Mouse (Mus musculus) limb, embryonic 15.5 days (tissue): ENCODE measurements at regions not wholly inside any gene's neighbourhood (a gene's known extent, or its start where the extent isn't known, plus 50 kb on each side); places are given as distances from the start of the nearest gene placed in this dataset.

Source experiments
- ATAC-seq: fragments of 200-750 bp; cut with Nextera tagmentation; 2 replicates; pipeline ENCODE4 v1.8.0; 2017; ENCODE audit warnings: low read depth, moderate TSS enrichment; ENCODE audit not compliant: insufficient number of reproducible peaks, low FRiP score, low TSS enrichment
- H3K27ac ChIP-seq: fragments of 300-500 bp; sonication (generic); 2 replicates; pipeline ENCODE4 v1.5.1; 2015; ENCODE audit warnings: moderate library complexity, mild to moderate bottlenecking, inconsistent platforms
- H3K27me3 ChIP-seq: fragments of 300-500 bp; sonication (generic); 2 replicates; pipeline ENCODE4 v1.6.1; 2015; ENCODE audit warnings: inconsistent platforms
- H3K36me3 ChIP-seq: fragments of 300-500 bp; sonication (generic); 2 replicates; pipeline ENCODE4 v1.6.1; 2015; ENCODE audit warnings: inconsistent platforms
- H3K4me1 ChIP-seq: fragments of 300-500 bp; sonication (generic); 2 replicates; pipeline ENCODE4 v1.6.1; 2015; ENCODE audit warnings: inconsistent platforms
- H3K4me2 ChIP-seq: fragments of 300-500 bp; sonication (generic); 2 replicates; pipeline ENCODE4 v1.6.1; 2015; ENCODE audit warnings: mild to moderate bottlenecking, inconsistent platforms
- H3K4me3 ChIP-seq: fragments of 300-500 bp; sonication (generic); 2 replicates; pipeline ENCODE4 v1.5.1; 2015; ENCODE audit warnings: mild to moderate bottlenecking, inconsistent platforms
- H3K9ac ChIP-seq: fragments of 300-500 bp; sonication (generic); 2 replicates; pipeline ENCODE4 v1.6.1; 2015; ENCODE audit warnings: inconsistent platforms
- H3K9me3 ChIP-seq: fragments of 300-500 bp; sonication (generic); 2 replicates; pipeline ENCODE4 v1.6.1; 2016; ENCODE audit warnings: inconsistent platforms
- WGBS: fragments of 180-500 bp; shearing (Covaris S2); methylation state at CpG from one replicate; pipeline ENCODE4 v1.1.7; 2015; 5-methylcytosine and 5-hydroxymethylcytosine counted together

DNA sequence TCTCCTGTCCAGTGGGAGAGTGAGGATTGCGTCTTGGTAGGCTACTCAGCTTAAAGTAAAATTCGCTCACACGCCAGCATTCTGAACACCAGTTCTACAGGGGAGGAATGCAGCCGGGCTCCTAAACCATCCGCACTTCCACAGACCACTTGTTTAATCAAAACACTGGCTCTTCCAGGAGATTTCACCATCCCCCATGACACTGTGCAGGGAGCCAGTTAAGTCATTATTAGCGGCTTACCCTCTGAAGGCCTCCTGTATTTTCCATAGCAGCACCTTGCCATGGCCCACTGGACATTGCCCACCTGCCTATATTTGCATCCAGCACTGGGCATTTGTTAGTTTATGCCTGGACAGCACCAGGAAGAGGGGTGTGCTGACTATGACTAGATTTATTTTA lies 355.5 kb downstream of the Cdh26 start:
- no peak overlapping the region for H3K4me2 ChIP-seq
- no peak overlapping the region for H3K9ac ChIP-seq
- no peak for ATAC-seq
- no peaks in the 10 kb centered on the region for H3K9me3 ChIP-seq
- no peak overlapping the region for H3K4me3 ChIP-seq
- no peaks in the 10 kb centered on the region for H3K36me3 ChIP-seq
- no peaks in the 10 kb centered on the region for H3K27me3 ChIP-seq
- 0 out of 2 replicates have a peak, but pooled peaks cover 2% of the 10 kb centered on the region for H3K4me1 ChIP-seq
- 50% methylated on average over 6 of the region's 6 CpGs for WGBS
- H3K27ac ChIP-seq, result no peak overlapping the region

GRCm38 (mm10) chr2:178795841-178796240 lies 365.5 kb downstream of the Cdh26 start:
- Histone ChIP-seq H3K4me1 (no peaks in the 10 kb centered on the region; the same call in 1 of the 2 replicates), H3K4me3 (no peak overlapping the region), H3K36me3 (no peaks in the 10 kb centered on the region), H3K27me3 (no peaks in the 10 kb centered on the region), H3K27ac (no peak overlapping the region), H3K4me2 (no peak overlapping the region), H3K9ac (no peak overlapping the region), H3K9me3 (no peaks in the 10 kb centered on the region)
- no peak for ATAC-seq
- WGBS, result 29% methylated on average over 3 of the region's 3 CpGs

GRCm38 (mm10) chr2:178801464-178801863 lies 371.1 kb downstream of the Cdh26 start:
- Histone ChIP-seq H3K4me3 (no peak overlapping the region), H3K4me1 (no peaks in the 10 kb centered on the region; the same call in 1 of the 2 replicates), H3K27ac (no peak overlapping the region), H3K4me2 (no peak overlapping the region), H3K9ac (no peak overlapping the region), H3K27me3 (no peaks in the 10 kb centered on the region), H3K36me3 (no peaks in the 10 kb centered on the region), H3K9me3 (no peaks in the 10 kb centered on the region)
- ATAC-seq, result no peak
- WGBS, result 38% methylated on average over 12 of the region's 12 CpGs

- no peak overlapping the region for H3K27ac ChIP-seq
- H3K4me3 ChIP-seq, result no peak overlapping the region
- WGBS, result 53% methylated on average over 8 of the region's 8 CpGs
- ATAC-seq, result no peak
- H3K4me1 ChIP-seq, result no peaks in the 10 kb centered on the region; the same call in 1 of the 2 replicates
- no peaks in the 10 kb centered on the region for H3K9me3 ChIP-seq
- H3K4me2 ChIP-seq, result no peak overlapping the region
- H3K9ac ChIP-seq, result no peak overlapping the region
- no peaks in the 10 kb centered on the region for H3K27me3 ChIP-seq
- H3K36me3 ChIP-seq, result no peaks in the 10 kb centered on the region
Measured at GRCm38 (mm10) chr2:178805283-178805682, 375.0 kb downstream of the Cdh26 start.

GRCm38 (mm10) chr2:178821552-178821951 lies 391.2 kb downstream of the Cdh26 start:
- WGBS, result 62% methylated on average over 6 of the region's 6 CpGs
- Histone ChIP-seq H3K9ac (no peak overlapping the region), H3K27ac (no peak overlapping the region), H3K4me3 (no peak overlapping the region), H3K36me3 (no peaks in the 10 kb centered on the region), H3K4me2 (no peak overlapping the region), H3K4me1 (no peaks in the 10 kb centered on the region), H3K9me3 (no peaks in the 10 kb centered on the region), H3K27me3 (no peaks in the 10 kb centered on the region)
- no peak for ATAC-seq

DNA sequence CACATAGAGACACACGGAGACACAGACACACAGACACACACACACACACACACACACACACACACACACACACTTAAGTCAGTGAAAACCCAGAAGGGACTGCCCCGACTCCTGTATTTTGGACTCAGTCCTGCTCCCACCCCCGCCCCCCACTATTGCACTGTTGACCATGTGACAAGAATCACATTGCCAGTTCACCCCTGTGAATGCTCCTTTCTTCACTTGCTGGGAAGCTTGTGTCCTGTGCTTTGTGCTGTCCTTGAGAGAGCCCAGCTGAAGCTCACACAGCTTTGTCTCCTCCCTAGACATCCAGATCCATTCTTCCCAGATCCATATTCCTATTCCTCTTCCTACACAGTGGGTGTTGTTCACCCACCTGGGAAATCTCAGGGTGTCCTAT lies 400.0 kb downstream of the Cdh26 start:
- no peak overlapping the region for H3K4me3 ChIP-seq
- no peaks in the 10 kb centered on the region for H3K4me1 ChIP-seq
- H3K9ac ChIP-seq, result no peak overlapping the region
- no peak for ATAC-seq
- no peaks in the 10 kb centered on the region for H3K36me3 ChIP-seq
- no peak overlapping the region for H3K4me2 ChIP-seq
- 64% methylated on average over 3 of the region's 3 CpGs for WGBS
- H3K27me3 ChIP-seq, result no peaks in the 10 kb centered on the region
- H3K9me3 ChIP-seq, result no peaks in the 10 kb centered on the region
- H3K27ac ChIP-seq, result no peak overlapping the region

- WGBS, result 85% methylated on average over 7 of the region's 7 CpGs
- no peak overlapping the region for H3K4me2 ChIP-seq
- H3K9ac ChIP-seq, result no peak overlapping the region
Measured at GRCm38 (mm10) chr2:178834986-178835385, 404.7 kb downstream of the Cdh26 start.

GRCm38 (mm10) chr2:178838571-178838970 lies 408.2 kb downstream of the Cdh26 start:
- no peak for ATAC-seq
- H3K9me3 ChIP-seq, result no peaks in the 10 kb centered on the region
- H3K4me1 ChIP-seq, result peaks cover 21% of the 10 kb centered on the region
- H3K27me3 ChIP-seq, result peaks cover 3% of the 10 kb centered on the region; the same call in 1 of the 2 replicates
- no peak overlapping the region for H3K9ac ChIP-seq
- H3K36me3 ChIP-seq, result no peaks in the 10 kb centered on the region
- no peak overlapping the region for H3K4me3 ChIP-seq
- H3K4me2 ChIP-seq, result no peak overlapping the region
- WGBS, result 22% methylated on average over 6 of the region's 6 CpGs
- H3K27ac ChIP-seq, result no peak overlapping the region

More at GRCm38 (mm10) chr2:178834986-178835385, 404.7 kb downstream of the Cdh26 start:
- H3K27me3 ChIP-seq, result no peaks in the 10 kb centered on the region; the same call in 1 of the 2 replicates
- ATAC-seq, result no peak
- H3K9me3 ChIP-seq, result no peaks in the 10 kb centered on the region
- H3K36me3 ChIP-seq, result no peaks in the 10 kb centered on the region
- H3K27ac ChIP-seq, result no peak overlapping the region
- H3K4me3 ChIP-seq, result no peak overlapping the region
- H3K4me1 ChIP-seq, result peaks cover 12% of the 10 kb centered on the region

DNA sequence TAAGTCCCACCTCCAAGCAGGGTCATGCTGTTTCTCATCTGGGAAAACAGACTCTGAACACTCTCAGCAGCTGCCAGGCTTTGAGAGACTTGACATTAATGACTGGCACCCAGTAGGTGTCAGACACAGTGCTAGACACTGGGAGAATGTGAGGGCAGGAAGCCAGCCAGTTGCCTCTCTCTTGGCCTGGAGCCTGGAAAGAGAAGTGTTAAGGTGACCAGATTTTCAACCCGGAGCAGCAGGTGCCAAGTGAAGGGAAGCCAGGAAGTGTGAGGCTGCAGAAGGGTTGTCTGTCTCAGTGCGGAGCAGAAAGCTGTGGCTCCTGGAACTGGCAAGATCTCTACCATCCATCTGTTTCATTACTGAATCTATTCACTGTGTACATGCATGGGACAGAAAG lies 410.6 kb downstream of the Cdh26 start:
- Histone ChIP-seq H3K27me3 (0 out of 2 replicates have a peak, but pooled peaks cover 3% of the 10 kb centered on the region), H3K4me1 (peaks cover 21% of the 10 kb centered on the region), H3K4me3 (no peak overlapping the region), H3K9me3 (no peaks in the 10 kb centered on the region), H3K27ac (no peak overlapping the region), H3K4me2 (no peak overlapping the region), H3K9ac (no peak overlapping the region), H3K36me3 (no peaks in the 10 kb centered on the region)
- 38% methylated on average over 2 of the region's 2 CpGs for WGBS
- no peak for ATAC-seq

DNA sequence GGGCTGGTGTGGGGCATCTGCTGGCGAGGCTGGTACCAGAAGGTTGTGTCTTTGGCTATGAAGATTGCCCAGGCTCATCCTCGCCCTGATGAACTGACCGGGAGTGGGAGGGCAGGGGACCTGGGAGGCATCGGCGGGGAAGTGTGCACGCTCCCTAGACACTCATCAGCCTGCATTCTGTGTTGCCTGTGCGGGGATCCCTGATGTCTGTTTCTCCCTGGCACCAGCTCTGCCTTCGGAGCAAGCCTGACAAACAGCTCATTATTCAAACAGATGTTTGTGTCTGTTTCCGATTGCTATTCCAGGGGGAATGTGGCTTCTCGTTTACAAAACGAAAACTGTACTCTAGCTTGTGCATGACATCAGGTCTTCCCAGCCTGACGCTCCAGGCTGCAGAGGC lies 412.3 kb downstream of the Cdh26 start:
- no peak for ATAC-seq
- 52% methylated on average over 12 of the region's 12 CpGs for WGBS
- Histone ChIP-seq H3K4me2 (no peak overlapping the region), H3K4me1 (peaks cover 21% of the 10 kb centered on the region), H3K4me3 (no peak overlapping the region), H3K36me3 (no peaks in the 10 kb centered on the region), H3K27me3 (0 out of 2 replicates have a peak, but pooled peaks cover 3% of the 10 kb centered on the region), H3K9ac (no peak overlapping the region), H3K9me3 (no peaks in the 10 kb centered on the region), H3K27ac (no peak overlapping the region)

DNA sequence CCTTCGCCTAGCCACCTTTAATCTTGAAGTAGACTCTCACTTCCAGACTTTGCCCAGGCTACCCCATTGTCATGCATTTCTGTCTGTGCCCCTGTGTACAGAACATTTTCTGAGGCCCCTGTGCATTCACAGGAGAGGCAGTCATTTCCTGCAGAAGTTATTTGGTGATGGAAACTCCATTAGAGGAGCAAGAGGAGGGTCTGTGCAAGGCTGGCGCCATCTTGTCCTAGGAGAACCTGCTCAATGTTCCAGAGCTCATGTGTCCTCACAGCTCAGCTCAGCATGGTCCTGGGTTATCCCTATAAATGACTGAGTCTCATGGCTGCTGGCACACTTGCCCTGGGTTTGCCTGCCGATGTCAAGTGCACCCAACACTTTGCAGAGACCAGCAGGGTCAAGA lies 413.1 kb downstream of the Cdh26 start:
- H3K9ac ChIP-seq, result no peak overlapping the region
- no peak overlapping the region for H3K4me3 ChIP-seq
- H3K4me1 ChIP-seq, result peaks cover 18% of the 10 kb centered on the region
- H3K27ac ChIP-seq, result no peak overlapping the region
- no peak overlapping the region for H3K4me2 ChIP-seq
- no peaks in the 10 kb centered on the region for H3K36me3 ChIP-seq
- 0 out of 2 replicates have a peak, but pooled peaks cover 3% of the 10 kb centered on the region for H3K27me3 ChIP-seq
- no peaks in the 10 kb centered on the region for H3K9me3 ChIP-seq
- WGBS, result 86% methylated on average over 3 of the region's 3 CpGs
- no peak for ATAC-seq

DNA sequence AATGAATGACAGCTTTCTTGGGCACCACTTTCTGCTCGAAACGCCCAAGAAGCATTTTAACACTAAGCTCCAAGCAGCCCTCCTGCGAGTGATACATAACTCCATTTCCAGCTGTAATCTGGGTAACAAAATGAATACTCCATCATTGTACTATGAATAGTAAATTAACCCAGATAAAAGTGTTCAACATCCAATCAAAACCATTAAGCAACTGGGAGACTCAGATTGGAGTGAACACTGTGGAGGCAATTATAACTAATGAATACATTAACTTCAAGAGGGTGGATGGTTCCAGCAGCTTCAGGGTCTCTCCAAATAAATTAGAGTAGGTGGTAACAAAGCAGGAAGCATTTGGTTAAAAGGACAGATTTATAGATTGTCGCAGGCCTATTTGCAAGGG lies 414.2 kb downstream of the Cdh26 start:
- 70% methylated on average over 4 of the region's 4 CpGs for WGBS
- no peak for ATAC-seq
- 0 out of 2 replicates have a peak, but pooled peaks cover 3% of the 10 kb centered on the region for H3K27me3 ChIP-seq
- peaks cover 9% of the 10 kb centered on the region; the same call in 1 of the 2 replicates for H3K4me1 ChIP-seq
- H3K9ac ChIP-seq, result no peak overlapping the region
- no peak overlapping the region for H3K4me2 ChIP-seq
- H3K36me3 ChIP-seq, result no peaks in the 10 kb centered on the region
- no peaks in the 10 kb centered on the region for H3K9me3 ChIP-seq
- H3K27ac ChIP-seq, result no peak overlapping the region
- no peak overlapping the region for H3K4me3 ChIP-seq

- Histone ChIP-seq H3K36me3 (no peaks in the 10 kb centered on the region), H3K4me1 (0 out of 2 replicates have a peak, but pooled peaks cover 9% of the 10 kb centered on the region), H3K4me3 (no peak overlapping the region), H3K9ac (no peak overlapping the region), H3K9me3 (no peaks in the 10 kb centered on the region), H3K4me2 (no peak overlapping the region), H3K27me3 (no peaks in the 10 kb centered on the region), H3K27ac (no peak overlapping the region)
- WGBS, result 87% methylated on average over 10 of the region's 10 CpGs
- ATAC-seq, result no peak
Measured at GRCm38 (mm10) chr2:178850320-178850719, 420.0 kb downstream of the Cdh26 start.
